Mouse (Mus musculus): Measurements from ENCODE around the gene Tsc22d2. TPM values are rescaled to one million over a fixed set of nuclear protein-coding genes. Genes with fewer than 3 reads are reported as not detected.

Gene Tsc22d2
- total RNA-seq, 1 experiment: 20.9 TPM

DNA sequence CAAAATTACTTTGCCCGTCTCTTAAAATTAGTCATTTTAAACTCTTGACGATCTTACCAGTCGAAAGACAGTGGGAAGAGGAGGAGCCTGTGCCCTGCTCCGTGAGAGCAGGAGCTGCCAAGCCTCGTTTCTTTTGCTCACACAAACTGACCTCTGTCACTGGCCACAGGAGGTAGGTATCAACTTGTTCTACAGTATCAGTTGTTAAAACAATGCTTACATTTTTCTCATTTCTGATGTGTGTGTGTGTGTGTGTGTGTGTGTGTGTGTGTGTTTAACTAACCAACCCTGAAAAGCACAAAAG is 41.7 kb upstream of the Tsc22d2 start:
- H3K36me3 ChIP-seq (ENCODE audit: control insufficient read depth, insufficient read depth, low read length, poor library complexity, severe bottlenecking): no peaks in the 10 kb centered on the region
- no peak for DNase-seq (ENCODE audit: low read depth, low spot score)
- H3K27ac ChIP-seq (ENCODE audit: insufficient read depth, low read depth, low read length, poor library complexity, severe bottlenecking): no peak overlapping the region
- no peak overlapping the region for H3K4me3 ChIP-seq (ENCODE audit: insufficient read depth in 1 of 2, low read depth in 1 of 2, low read length in 2 of 2, poor library complexity in 1 of 2, severe bottlenecking in 1 of 2)
- TF ChIP-seq ZC3H11A (IDR thresholded peaks at IDR 0.05; ENCODE audit: borderline replicate concordance, low read depth, low read length): no peak
- no peak for TF ChIP-seq ZNF384 (IDR thresholded peaks at IDR 0.05; ENCODE audit: low read depth, low read length)
- no peak for TF ChIP-seq CHD2 (IDR thresholded peaks at IDR 0.05; ENCODE audit: low read depth, low read length)
- no peak for TF ChIP-seq HCFC1 (IDR thresholded peaks at IDR 0.05; ENCODE audit: borderline replicate concordance, insufficient read depth, low read length)
- TF ChIP-seq MAFK (IDR thresholded peaks at IDR 0.05; ENCODE audit: insufficient read depth, low read depth, low read length): no peak
- no peak overlapping the region for H3K9ac ChIP-seq (ENCODE audit: insufficient read depth, low read depth, low read length, poor library complexity, severe bottlenecking)
- no peaks in the 10 kb centered on the region for H3K9me3 ChIP-seq (ENCODE audit: control insufficient read depth, insufficient read depth, low read depth, low read length)
- in situ Hi-C loops (cut with MboI; ENCODE audit: low sequenced_read_pairs in 2 of 2, unreplicated experiment in 2 of 2): no loop called here
- H3K4me1 ChIP-seq (ENCODE audit: control insufficient read depth in 2 of 2, insufficient read depth in 2 of 2, low read length in 2 of 2, poor library complexity in 1 of 2): peaks cover under 1 to 7% of the 10 kb centered on the region in 2 experiments; a peak in 1 of 4 replicates

DNA sequence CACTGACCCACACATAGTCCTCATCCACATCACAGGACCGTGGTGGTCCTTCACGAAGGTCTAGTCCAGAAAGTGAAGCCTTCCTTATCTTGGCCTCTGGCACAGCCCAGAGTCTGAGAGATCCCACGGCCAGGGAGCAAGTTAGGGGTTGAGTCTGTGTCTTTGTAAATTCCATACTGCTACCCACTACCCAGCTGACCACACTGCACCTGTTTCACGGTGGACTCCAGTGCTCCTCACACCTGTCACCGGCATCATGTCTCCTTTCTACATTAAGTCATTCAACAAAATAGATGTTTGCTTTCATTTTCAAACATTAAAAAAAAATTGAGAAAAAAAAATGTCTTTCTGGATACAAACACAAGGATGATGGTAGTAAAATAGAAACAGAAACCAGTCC is 40.2 kb upstream of the Tsc22d2 start:
- TF ChIP-seq CHD2 (IDR thresholded peaks at IDR 0.05; ENCODE audit: low read depth, low read length) (no peak), HCFC1 (IDR thresholded peaks at IDR 0.05; ENCODE audit: borderline replicate concordance, insufficient read depth, low read length) (no peak), ZC3H11A (IDR thresholded peaks at IDR 0.05; ENCODE audit: borderline replicate concordance, low read depth, low read length) (no peak), MAFK (IDR thresholded peaks at IDR 0.05; ENCODE audit: insufficient read depth, low read depth, low read length) (no peak), ZNF384 (IDR thresholded peaks at IDR 0.05; ENCODE audit: low read depth, low read length) (no peak)
- no peaks in the 10 kb centered on the region for H3K9me3 ChIP-seq (ENCODE audit: control insufficient read depth, insufficient read depth, low read depth, low read length)
- H3K36me3 ChIP-seq (ENCODE audit: control insufficient read depth, insufficient read depth, low read length, poor library complexity, severe bottlenecking): no peaks in the 10 kb centered on the region
- in situ Hi-C loops (cut with MboI; ENCODE audit: low sequenced_read_pairs in 2 of 2, unreplicated experiment in 2 of 2): no loop called here
- peaks cover 4 to 9% of the 10 kb centered on the region in 2 experiments; a peak in 2 of 4 replicates for H3K4me1 ChIP-seq (ENCODE audit: control insufficient read depth in 2 of 2, insufficient read depth in 2 of 2, low read length in 2 of 2, poor library complexity in 1 of 2)
- no peak for DNase-seq (ENCODE audit: low read depth, low spot score)
- no peak overlapping the region for H3K27ac ChIP-seq (ENCODE audit: insufficient read depth, low read depth, low read length, poor library complexity, severe bottlenecking)
- H3K9ac ChIP-seq (ENCODE audit: insufficient read depth, low read depth, low read length, poor library complexity, severe bottlenecking): no peak overlapping the region
- no peak overlapping the region for H3K4me3 ChIP-seq (ENCODE audit: insufficient read depth in 1 of 2, low read depth in 1 of 2, low read length in 2 of 2, poor library complexity in 1 of 2, severe bottlenecking in 1 of 2)

DNA sequence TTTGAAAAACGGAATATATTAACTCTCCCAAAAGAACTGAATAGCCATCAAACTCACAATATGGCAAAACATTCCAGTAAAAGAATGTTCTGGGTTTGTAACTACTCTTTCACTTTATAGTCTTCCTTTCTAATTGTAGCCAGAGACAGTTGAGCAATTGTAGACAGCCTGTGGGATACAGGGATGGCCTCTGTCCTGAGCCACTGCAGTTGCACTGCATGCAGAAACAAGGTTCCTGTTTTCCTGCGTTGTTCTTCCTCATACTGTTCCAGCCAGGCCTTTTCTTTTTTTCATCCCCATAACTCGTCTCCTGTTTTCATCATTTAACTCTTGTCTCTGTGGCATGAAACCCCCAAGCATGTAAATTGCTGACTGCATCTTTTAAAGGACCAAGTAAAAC is 37.8 kb upstream of the Tsc22d2 start:
- no peak for TF ChIP-seq MAFK (IDR thresholded peaks at IDR 0.05; ENCODE audit: insufficient read depth, low read depth, low read length)
- no peak for TF ChIP-seq HCFC1 (IDR thresholded peaks at IDR 0.05; ENCODE audit: borderline replicate concordance, insufficient read depth, low read length)
- TF ChIP-seq CHD2 (IDR thresholded peaks at IDR 0.05; ENCODE audit: low read depth, low read length): no peak
- TF ChIP-seq ZC3H11A (IDR thresholded peaks at IDR 0.05; ENCODE audit: borderline replicate concordance, low read depth, low read length): no peak
- no peak for TF ChIP-seq ZNF384 (IDR thresholded peaks at IDR 0.05; ENCODE audit: low read depth, low read length)

DNA sequence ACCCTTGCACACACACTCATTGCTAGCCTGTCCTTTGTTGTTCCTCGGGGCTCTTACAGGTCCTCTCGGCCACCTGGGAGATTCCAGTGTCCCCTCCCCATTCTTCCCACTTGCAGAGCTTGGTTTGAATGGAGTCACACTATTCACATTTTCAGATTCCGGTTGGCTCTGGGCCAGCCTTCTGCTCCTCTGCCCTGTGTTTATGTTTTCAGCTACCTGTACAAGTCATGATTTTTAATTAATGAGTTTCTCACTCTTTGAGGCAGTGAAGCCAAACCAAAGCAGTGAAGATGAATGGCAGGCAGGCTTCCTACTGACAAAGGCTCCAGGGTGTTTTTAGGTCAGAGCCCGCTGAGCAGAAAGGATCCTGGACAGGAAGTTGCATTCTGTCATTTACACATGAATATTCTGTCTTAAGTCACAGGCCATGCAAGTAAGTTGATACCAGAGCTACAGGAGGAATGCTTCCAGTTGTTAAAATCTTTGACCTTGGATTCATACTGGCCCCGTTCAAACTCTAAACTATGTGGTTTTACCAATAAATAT is 36.9 kb upstream of the Tsc22d2 start:
- no peak overlapping the region; the same call in 1 of the 2 replicates for H3K27ac ChIP-seq (ENCODE audit: insufficient read depth, low read depth, low read length, poor library complexity, severe bottlenecking)
- peaks cover 3 to 4% of the 10 kb centered on the region in 2 experiments; a peak in 2 of 4 replicates for H3K4me1 ChIP-seq (ENCODE audit: control insufficient read depth in 2 of 2, insufficient read depth in 2 of 2, low read length in 2 of 2, poor library complexity in 1 of 2)
- TF ChIP-seq ZNF384 (IDR thresholded peaks at IDR 0.05; ENCODE audit: low read depth, low read length): no peak
- no peak for TF ChIP-seq CHD2 (IDR thresholded peaks at IDR 0.05; ENCODE audit: low read depth, low read length)
- TF ChIP-seq ZC3H11A (IDR thresholded peaks at IDR 0.05; ENCODE audit: borderline replicate concordance, low read depth, low read length): no peak
- no peak for TF ChIP-seq MAFK (IDR thresholded peaks at IDR 0.05; ENCODE audit: insufficient read depth, low read depth, low read length)
- no peak for TF ChIP-seq HCFC1 (IDR thresholded peaks at IDR 0.05; ENCODE audit: borderline replicate concordance, insufficient read depth, low read length)
- H3K36me3 ChIP-seq (ENCODE audit: control insufficient read depth, insufficient read depth, low read length, poor library complexity, severe bottlenecking): no peaks in the 10 kb centered on the region
- no peaks in the 10 kb centered on the region for H3K9me3 ChIP-seq (ENCODE audit: control insufficient read depth, insufficient read depth, low read depth, low read length)
- H3K4me3 ChIP-seq (ENCODE audit: insufficient read depth in 1 of 2, low read depth in 1 of 2, low read length in 2 of 2, poor library complexity in 1 of 2, severe bottlenecking in 1 of 2): no peak overlapping the region
- no peak for DNase-seq (ENCODE audit: low read depth, low spot score)
- no peak overlapping the region for H3K9ac ChIP-seq (ENCODE audit: insufficient read depth, low read depth, low read length, poor library complexity, severe bottlenecking)
- in situ Hi-C loops (cut with MboI; ENCODE audit: low sequenced_read_pairs in 2 of 2, unreplicated experiment in 2 of 2): no loop called here

More for the DNA sequence above, 37.8 kb upstream of the Tsc22d2 start:
- Histone ChIP-seq H3K9me3 (ENCODE audit: control insufficient read depth, insufficient read depth, low read depth, low read length) (no peaks in the 10 kb centered on the region), H3K27ac (ENCODE audit: insufficient read depth, low read depth, low read length, poor library complexity, severe bottlenecking) (no peak overlapping the region), H3K4me3 (ENCODE audit: insufficient read depth in 1 of 2, low read depth in 1 of 2, low read length in 2 of 2, poor library complexity in 1 of 2, severe bottlenecking in 1 of 2) (no peak overlapping the region), H3K9ac (ENCODE audit: insufficient read depth, low read depth, low read length, poor library complexity, severe bottlenecking) (no peak overlapping the region), H3K36me3 (ENCODE audit: control insufficient read depth, insufficient read depth, low read length, poor library complexity, severe bottlenecking) (no peaks in the 10 kb centered on the region), H3K4me1 (ENCODE audit: control insufficient read depth in 2 of 2, insufficient read depth in 2 of 2, low read length in 2 of 2, poor library complexity in 1 of 2) (peaks cover 4 to 8% of the 10 kb centered on the region in 2 experiments; a peak in 2 of 4 replicates)
- in situ Hi-C loops (cut with MboI; ENCODE audit: low sequenced_read_pairs in 2 of 2, unreplicated experiment in 2 of 2): no loop called here
- no peak for DNase-seq (ENCODE audit: low read depth, low spot score)
